Mouse (Mus musculus) frontal cortex, adult 2 months (tissue): ENCODE data around the gene Gm20388. TPM values are rescaled to one million over a fixed set of nuclear protein-coding genes. Genes with fewer than 3 reads are reported as not detected.

ENCODE experiments used
- DNase-seq, 2 experiments: peaks; one replicate each; pipeline ENCODE4 v3.0.0; 2022; ENCODE audit warnings: low spot score in 1 of 2; ENCODE audit errors: extremely low spot score in 1 of 2
- polyA plus RNA-seq: library from polyadenylated mRNA; depleted of rRNA; stranded (reverse); fragments of >200 nt; gene quantifications from 2 replicates; pipeline ENCODE4 v1.2.3, GENCODE M21; 2012

Gm20388 gene
- polyA plus RNA-seq, 1 experiment = 22.2 TPM

DNA sequence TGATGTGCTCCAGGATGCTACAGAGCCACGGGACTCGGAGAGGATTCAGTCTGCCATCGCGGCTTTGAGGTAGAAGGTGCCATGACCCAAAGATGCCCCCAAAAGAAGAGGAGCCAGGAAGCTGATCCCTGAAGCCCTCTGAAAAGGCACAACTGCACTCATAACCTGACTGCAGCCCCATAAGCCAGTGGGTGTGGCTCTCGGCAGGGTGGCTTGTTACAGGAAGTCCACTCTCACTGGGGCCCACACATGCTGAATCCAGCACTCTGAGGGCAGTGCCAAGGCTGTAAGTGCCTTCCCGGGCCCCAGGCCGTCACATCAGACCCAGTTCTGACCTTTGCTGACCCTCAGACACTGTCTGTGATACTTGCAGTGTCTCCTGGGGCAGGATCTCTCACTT, 2601.8 kb downstream of the Gm20388 start:
- DNase-seq = no peak

DNA sequence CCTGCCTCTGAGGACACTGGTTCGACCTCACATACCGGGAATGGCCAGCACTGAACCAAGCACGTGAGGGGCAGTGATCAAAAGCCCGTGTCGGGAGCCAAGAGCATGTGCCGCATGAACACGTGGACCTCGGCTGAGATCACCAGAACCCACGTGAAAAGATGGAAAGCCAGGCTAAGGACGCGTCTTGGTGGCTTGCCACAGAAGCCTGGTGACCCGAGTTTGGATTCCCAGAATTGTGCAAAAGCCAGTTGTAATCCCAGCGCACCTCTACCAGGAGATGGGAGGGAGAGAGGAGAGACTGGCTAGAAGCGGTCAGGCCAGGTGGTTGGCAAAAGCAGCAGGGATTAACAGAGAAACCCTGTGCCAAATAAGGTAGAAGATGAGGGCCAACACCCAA, 2605.1 kb downstream of the Gm20388 start:
- DNase-seq = no peak

DNA sequence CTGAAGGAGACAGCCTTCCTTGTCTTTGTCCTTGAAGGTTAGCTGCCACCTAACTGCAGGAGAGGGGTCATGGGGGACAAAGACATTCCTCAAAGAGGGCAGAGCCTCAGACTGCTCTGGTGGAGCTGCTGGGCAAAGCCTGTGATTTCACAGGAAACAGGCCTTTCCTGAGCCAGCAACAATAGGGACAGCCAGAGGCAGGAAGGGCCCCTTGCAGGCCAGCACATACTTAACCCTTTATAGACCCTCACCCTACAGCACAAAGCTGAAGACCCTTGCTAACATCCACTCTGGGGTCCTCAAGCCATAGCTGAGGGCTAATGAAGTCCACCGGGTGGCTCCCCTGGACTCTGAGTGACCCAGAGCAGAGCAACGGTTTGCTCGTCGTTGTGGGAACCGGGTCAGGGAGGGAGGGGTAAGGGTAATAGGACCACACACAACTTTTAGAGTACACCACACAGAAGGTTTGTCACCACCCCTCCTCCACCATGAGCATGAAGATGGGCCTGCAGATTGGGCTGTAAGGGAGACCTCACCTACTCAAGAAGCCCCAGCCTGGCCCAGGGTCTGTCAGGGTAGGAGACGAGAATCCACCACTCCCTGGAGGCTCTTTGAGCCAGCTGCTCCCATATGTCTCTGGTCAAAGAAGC, 2607.0 kb downstream of the Gm20388 start:
- no peak for DNase-seq

DNA sequence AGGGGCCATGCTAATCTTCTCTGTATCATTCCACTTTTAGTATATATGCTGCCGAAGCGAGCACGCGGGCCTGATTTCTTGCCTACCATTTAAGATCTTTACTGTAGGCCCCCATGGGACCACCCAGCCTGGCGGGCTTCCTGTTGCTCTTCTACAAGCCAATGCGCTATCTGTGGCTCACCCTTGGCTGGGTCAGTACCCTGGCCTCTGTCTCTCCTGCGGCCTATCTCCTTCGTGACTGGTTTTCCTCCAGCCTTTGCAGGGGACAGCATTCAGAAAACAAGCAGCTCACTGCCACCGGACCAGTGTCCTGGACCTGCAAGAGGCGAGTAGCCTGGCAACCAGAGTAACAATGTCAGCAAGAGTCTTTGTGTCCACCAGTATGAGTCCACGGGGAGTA, 2610.0 kb downstream of the Gm20388 start:
- DNase-seq = no peak

DNA sequence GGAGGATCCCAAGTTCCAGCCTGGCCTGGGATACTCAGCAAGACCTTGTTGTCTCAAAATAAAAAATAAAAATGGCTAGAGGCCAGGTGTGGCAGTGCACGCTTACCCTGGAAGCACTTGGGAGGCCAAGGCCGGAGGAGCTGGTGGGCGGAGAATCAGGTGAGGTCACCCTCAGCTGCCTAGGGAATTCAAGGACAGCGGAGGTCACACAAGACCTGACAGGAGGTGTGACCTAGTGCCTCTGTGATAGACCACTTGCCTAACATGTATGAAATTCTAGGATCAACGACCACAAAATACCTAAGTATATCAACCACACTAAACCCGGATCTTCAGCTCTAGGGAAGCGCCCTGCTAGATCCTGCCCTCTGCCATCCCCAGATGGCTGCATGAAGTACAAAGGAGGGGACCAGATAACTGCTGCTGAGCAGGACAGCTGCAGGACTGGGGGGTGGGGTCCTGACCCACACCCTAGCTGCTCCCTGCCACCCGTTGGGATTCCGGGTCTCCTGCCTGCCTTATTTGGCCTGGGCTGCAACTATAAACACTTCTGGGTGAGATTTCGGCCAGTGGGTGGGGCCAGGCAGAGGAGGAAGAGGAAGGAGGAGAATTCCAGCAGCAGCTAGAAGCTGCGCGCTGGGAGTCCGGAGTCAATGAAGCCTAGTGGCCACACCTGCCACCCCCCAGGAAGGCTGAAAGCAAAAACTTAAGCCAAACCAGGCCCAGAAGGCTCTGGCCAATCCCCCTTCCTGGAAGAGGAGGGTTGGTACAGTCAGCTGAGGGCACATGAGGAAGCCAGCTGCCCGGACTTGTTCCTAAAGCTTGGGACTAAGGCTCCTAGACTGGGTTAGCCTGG, 2612.4 kb downstream of the Gm20388 start:
- DNase-seq = no peak

DNA sequence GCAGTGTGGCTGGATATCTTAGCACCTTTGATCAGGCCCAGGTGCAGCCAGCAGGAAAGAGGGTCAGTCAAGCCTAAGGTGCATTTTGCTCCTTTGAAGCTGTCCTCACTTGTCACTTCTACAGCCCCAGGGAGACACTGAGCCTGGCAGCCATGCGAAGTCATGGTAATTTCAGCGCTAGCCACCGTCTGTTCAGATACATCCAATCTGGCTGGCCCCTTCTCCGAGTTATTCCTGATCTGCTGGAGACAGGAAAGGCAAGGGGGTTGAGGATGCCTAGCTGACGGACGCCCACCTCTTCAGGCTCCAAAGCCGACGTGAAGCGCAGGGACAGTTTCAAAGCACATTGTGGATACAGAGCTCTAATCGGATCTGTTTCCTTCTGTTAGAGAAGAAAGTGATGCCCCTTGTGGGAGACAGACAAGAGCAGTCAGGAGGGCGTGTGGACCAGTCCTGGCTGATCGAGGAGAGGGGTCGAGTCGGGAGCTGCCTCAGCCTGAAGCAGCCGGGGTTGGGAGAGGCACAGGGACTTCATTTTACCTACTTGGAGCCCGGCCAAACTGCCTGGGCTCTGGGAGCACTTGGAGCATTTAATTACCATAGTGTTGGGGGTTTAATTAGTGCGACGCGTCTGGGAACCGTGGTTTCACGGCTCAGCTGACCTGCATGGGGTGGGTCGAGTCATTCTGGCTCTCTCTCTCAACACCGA, 2613.2 kb downstream of the Gm20388 start:
- peak in 1 of 2 experiments; percentile 43 for DNase-seq

DNA sequence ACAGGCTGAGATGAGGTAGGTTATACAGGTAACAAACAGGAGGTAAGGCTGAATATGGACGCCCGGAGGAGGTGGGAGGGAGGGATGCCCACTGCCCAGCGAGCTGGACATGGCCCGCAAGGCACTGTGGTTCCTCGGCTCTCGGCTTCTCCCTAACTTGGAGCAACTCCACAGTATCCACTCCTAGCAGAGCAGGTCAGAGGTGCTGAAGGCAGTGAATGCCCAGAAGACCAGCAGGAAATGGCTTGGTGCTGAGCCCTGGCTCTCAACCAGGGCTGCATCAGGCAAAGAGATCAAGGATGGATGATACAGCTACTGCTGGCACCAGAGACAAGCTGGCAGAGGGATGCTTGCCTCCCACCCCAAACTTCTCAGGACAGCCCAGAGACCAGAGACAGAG, 2613.9 kb downstream of the Gm20388 start:
- DNase-seq = no peak

DNA sequence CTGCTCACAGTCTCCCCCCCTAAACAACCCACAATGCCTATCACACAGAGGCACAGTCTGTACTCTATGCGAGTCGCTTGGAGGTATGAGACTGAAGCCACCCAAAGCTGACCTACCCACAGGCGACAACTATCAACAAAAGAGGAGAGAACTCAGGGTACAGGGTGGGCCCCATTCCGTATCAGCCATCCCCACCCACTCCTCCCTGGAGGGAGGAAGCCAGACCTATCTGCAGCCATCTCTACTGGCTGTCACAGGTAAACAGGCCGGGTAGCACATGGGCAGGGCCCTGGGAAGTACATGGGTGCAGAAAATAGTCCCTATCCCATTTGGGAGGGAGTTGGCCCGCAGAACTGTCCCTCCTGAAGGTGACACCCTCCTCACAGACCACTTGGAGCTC, 2614.4 kb downstream of the Gm20388 start:
- DNase-seq = no peak

DNA sequence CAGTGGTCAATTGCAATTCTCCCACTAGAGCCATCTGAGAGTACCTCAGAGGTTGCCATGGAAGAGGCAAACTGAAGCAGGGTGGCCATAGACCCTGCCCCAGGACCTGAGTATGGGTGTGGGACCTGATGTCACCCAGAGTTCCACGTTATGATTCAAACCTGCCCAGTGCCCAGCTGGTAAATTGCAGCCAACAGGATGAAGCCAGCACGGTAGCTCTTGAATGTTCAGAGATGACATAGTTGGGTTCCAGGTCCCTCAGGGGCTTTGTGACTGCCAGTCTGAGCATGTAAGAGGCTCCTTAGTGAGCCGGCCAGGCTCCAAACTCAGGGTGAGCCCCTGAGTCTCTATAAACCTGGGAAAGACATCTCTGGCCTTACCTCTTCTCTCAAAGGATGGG, 2615.4 kb downstream of the Gm20388 start:
- no peak for DNase-seq

DNA sequence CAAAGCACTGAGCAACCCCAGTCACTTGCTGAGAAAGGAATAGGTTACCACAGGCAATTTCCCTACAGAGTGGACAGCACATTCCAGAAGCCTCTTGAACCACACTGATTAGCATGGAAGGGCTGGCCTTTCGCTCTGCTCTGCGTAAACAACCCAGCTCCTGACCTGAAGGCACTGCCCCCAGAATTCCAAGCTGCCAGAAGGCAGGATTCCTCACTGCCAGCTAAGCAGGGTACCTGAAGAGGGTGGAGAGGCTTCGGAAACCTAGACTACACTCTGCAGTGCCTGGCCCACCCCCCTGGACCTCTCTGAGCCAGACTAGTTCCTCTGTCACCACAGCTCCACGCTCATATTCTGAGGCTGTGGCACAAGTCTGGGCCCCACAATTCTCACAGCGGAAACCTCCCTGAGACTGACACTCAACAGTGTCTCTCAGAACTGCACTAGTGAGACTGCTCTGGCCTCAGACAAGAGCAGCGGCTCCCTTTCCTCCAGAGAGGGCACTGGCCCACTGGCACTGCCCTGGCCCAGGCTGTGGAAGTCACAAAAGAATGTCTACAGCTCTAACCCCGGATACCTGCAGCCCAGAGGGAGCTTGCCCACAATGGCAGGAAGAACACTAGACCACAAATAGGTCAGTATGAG, 2616.0 kb downstream of the Gm20388 start:
- no peak for DNase-seq

DNA sequence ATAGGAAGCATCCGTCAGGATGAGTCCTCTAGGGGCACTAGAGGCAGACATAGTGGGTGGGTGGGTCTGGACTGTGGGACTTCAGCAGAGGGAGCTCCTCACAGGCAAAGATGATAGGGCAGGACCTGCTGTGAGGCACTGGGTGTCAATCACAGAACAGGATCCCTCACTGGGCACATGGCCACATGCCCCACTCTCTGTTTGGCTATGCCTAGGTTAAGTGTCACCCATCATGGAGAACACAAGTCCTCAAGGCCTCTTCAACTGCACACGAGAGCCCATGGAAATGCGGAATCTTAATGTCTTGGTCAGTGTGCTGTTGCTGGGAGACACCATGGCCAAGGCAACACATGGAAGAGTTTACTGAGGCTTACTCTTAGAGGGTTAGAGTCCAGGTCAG, 2617.3 kb downstream of the Gm20388 start:
- no peak for DNase-seq

DNA sequence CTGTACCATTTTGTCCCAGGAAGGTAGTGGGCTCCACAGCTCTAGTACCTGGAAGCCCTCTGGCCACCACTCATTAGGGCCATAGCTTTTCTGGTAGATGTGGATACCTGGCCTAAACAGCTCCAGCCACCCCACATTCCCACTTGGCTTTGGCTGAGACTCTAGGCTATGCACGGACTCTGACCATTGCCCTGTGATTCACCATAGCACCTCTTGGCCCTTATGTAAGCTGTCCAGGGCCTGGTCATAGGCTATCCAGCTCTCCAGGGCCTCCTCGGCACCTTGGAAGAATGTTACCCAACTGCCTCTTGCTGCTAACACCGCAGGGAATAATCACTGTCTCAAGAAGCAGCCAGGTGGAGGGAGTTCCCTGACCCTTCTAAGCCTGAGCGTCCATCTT, 2618.5 kb downstream of the Gm20388 start:
- DNase-seq = no peak

DNA sequence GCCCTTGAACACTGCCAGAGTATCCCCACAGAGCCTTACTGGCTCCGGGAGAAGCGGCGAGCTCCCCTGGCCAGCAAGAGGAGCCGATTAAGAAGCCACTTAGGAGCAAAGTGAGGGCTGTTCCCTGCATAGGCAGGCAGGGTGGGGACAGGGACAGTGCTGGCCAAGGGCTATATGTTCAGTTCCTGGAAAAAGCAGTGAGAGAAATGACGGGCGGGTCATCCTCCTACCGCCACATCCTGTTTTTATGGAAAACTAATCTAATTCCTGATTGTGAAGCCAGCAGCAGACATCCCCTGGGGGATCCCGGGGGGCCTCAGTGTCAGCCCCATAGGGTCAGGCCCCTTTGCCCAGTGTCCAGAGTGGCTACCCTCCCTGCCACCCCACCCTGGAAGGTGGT, 2620.7 kb downstream of the Gm20388 start:
- no peak for DNase-seq

DNA sequence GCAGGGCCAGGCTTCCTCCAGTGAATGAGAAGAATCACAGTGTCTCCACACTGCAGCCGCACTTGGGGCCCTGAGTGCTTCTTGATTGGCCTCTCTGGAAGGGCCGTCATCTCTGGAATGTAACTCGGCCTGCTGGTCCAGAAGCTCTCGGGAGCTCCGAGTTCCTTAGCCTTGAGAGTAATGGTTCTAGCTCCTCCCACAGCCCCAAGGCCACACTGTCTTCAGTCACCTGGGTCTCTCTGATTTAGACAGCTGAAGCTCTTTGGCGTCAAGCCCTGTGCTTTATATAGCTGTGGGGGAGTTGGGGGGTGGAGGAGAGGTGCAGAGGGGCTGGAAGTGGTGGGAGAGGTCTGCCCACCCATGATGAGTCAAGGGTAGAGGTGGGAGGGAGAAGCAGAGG, 2626.4 kb downstream of the Gm20388 start:
- DNase-seq = peak in 1 of 2 experiments; percentile 28

DNA sequence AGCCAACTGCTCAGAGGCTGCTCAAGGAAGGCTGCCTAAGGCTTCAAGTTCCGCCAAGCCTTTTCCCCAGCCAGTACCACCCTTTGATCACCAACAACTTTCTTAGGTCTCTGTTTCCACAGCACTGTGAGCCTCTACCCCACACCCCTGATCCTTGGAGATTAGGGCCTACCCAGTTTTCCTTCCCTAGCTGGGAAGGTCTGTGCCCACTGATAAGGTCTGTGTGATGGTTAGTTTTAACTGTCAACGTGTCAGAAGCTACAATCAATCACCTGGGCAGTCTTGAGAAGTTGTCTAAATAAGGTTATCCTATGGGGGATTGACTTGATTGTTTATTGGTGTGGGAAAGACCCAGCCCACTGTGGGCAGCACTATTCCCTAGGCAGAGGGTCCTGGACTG, 2627.2 kb downstream of the Gm20388 start:
- DNase-seq = no peak

DNA sequence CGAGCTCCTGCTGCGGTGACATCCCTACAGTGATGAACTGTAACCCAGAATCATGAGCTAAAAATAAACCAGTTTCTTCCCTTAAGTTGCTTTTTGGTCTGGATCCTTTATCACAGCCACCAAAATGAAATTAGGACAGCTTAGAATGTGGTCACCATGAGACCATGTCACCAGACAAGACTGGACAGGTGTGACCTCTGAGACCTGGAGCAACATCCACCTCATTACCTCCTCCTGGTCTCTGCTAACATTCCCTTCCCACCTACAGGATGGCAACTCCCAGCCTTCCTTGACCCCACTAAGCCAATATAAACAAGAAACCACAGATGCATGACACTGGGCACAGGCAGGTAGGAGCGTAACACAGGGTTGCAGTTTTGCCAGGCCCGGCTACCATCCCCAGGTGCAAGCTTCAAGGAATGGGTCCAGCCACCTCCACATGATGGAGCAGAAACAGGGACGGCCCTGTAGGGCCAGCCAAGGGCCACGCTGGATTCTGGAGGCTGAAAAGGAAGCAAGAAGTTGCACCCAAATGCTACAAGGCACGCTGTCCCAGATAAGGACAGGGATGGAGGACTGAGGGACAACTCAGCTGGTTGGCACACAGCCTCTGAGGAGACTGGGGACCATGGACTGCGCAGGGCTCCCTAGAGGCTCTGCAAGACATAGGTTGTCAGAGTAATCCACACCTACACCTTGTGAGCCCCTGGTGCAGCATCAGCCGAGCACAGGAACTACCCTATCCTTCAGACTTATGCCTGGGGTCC, 2627.9 kb downstream of the Gm20388 start:
- no peak for DNase-seq

DNA sequence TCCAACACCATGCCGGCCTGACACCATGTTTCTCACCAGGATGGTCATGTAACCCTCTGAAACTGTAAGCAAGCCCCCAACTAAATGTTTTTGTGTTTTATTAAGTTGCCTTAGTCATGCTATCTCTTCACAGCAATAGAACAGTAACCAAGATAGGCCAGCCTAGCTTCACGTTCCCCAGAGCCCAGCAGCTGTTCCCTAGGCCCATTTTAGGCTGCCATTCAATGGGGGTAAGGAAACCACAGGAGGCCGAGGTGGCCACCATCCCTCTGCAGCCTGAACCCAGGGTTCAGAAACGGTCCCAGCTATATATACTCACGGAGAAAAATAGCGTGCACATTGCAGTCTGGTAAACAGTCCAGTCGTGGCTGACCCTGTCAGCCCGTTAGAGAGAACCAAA, 2633.5 kb downstream of the Gm20388 start:
- no peak for DNase-seq

DNA sequence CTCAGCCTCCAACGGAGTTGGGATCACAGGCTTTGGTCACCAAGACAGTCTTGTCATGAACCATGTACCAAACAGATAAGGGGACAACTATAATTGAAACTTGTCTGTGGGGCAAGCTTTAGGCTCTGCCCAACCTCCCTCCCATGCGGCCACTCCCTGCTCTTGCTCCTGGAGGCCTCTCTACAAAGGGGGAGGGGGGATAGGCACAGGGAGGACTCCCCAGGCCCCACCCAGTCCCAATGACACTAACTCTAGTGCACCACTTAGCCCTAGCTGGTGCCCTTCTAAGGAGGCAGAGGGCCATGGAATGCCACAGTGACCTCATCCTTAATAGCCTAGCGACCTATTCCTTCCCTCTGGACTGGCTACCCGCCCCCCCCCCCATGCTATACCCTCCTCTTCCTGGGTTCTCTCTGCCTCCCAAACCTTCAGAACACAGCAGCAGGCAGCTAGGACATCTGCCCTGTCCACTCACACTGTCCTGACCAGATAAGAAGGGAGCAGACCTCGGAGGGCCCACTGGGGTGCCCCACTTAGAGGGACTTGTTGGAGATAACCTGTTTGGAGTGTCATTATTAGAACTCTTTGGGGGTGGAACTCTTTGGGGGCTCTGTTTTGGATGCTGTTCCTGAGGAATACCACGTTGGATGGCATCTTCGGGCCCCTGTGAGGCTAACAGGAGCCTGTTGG, 2635.6 kb downstream of the Gm20388 start:
- DNase-seq = no peak

DNA sequence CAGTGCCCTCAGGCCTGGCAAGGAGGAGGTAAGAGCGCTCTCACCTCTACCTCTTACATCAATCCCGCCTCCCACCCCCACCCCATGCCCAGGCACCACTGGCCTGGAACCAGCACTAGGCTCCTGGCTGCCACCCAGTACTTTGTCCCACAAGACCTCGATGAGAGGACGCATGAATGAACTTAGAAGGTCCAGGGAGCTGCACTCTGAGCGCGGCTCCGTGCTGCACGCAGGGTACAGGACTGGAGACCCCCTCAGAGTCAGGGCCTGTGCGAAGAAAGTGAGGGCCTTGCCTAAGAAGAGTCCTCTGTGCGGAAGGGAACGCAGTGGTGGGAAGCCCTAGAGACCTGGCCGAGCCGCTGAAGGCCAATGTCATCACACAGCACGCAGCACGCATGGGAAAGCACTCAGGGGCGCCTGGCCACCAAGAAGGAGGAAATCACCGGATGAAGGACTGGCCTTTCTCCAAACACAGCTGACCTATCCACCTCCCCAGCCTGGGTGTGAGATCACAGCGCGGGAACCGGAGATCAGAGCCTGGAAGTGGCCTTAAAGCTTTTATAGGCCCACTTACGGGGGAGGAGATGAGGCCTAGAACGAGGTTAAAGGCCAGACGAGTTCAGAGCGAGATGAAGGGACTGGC, 2636.3 kb downstream of the Gm20388 start:
- DNase-seq = no peak
